Mouse (Mus musculus): Measurements from ENCODE around the gene Mrfap1. TPM values are rescaled to one million over a fixed set of nuclear protein-coding genes. Genes with fewer than 3 reads are reported as not detected.
"Not testable (repeated sequence)": the region's sequence is repeated elsewhere in the genome, so short reads cannot be mapped to it uniquely, and the experiment has no call there.

The Mrfap1 gene
- 147 and 238 TPM in 2 replicates for total RNA-seq (2012; rRNA removed)

- Histone ChIP-seq H3K9ac (ENCODE audit: insufficient read depth, low read depth, low read length, poor library complexity, severe bottlenecking) (peak within 1 kb of the TSS; percentile 75), H3K4me3 (ENCODE audit: insufficient read depth in 1 of 2, low read depth in 1 of 2, low read length in 2 of 2, poor library complexity in 1 of 2, severe bottlenecking in 1 of 2) (peak within 1 kb of the TSS; percentile 70 to 90), H3K27ac (ENCODE audit: insufficient read depth, low read depth, low read length, poor library complexity, severe bottlenecking) (peak within 1 kb of the TSS; percentile 51)
- H3K36me3 ChIP-seq (ENCODE audit: control insufficient read depth, insufficient read depth, low read length, poor library complexity, severe bottlenecking); H3K9me3 ChIP-seq (ENCODE audit: control insufficient read depth, insufficient read depth, low read depth, low read length); in situ Hi-C loops (cut with MboI; ENCODE audit: low sequenced_read_pairs in 2 of 2, unreplicated experiment in 2 of 2); H3K4me1 ChIP-seq (ENCODE audit: control insufficient read depth in 2 of 2, insufficient read depth in 2 of 2, low read length in 2 of 2, poor library complexity in 1 of 2): not testable (repeated sequence)
- 0 out of 2 replicates have a peak, but pooled peaks have one; percentile 16 for TF ChIP-seq HCFC1 (IDR thresholded peaks at IDR 0.05; ENCODE audit: borderline replicate concordance, insufficient read depth, low read length)
- DNase-seq (ENCODE audit: low read depth, low spot score): peak; percentile 90
Observed at GRCm38 (mm10) chr5:36796296-36797014, at the start of gene Mrfap1. Gene Mrfap1 (minus strand): TSS chr5:36796772.

GRCm38 (mm10) chr5:36844490-36844889 lies 47.9 kb upstream of the Mrfap1 start:
- Histone ChIP-seq H3K27ac (ENCODE audit: insufficient read depth, low read depth, low read length, poor library complexity, severe bottlenecking) (no peak overlapping the region), H3K4me1 (ENCODE audit: control insufficient read depth in 2 of 2, insufficient read depth in 2 of 2, low read length in 2 of 2, poor library complexity in 1 of 2) (no peaks in the 10 kb centered on the region), H3K9me3 (ENCODE audit: control insufficient read depth, insufficient read depth, low read depth, low read length) (no peaks in the 10 kb centered on the region), H3K9ac (ENCODE audit: insufficient read depth, low read depth, low read length, poor library complexity, severe bottlenecking) (no peak overlapping the region), H3K36me3 (ENCODE audit: control insufficient read depth, insufficient read depth, low read length, poor library complexity, severe bottlenecking) (no peaks in the 10 kb centered on the region), H3K4me3 (ENCODE audit: insufficient read depth in 1 of 2, low read depth in 1 of 2, low read length in 2 of 2, poor library complexity in 1 of 2, severe bottlenecking in 1 of 2) (peak overlapping the region in 1 of 2 experiments; percentile 10; a peak in 1 of 4 replicates)
- no peak for TF ChIP-seq ZC3H11A (IDR thresholded peaks at IDR 0.05; ENCODE audit: borderline replicate concordance, low read depth, low read length)
- TF ChIP-seq MAFK (IDR thresholded peaks at IDR 0.05; ENCODE audit: insufficient read depth, low read depth, low read length): no peak
- TF ChIP-seq ZNF384 (IDR thresholded peaks at IDR 0.05; ENCODE audit: low read depth, low read length): no peak
- TF ChIP-seq CHD2 (IDR thresholded peaks at IDR 0.05; ENCODE audit: low read depth, low read length): no peak
- TF ChIP-seq HCFC1 (IDR thresholded peaks at IDR 0.05; ENCODE audit: borderline replicate concordance, insufficient read depth, low read length): no peak
- no peak for DNase-seq (ENCODE audit: low read depth, low spot score)
- in situ Hi-C loops (cut with MboI; ENCODE audit: low sequenced_read_pairs in 2 of 2, unreplicated experiment in 2 of 2): no loop called here

GRCm38 (mm10) chr5:36841701-36842100 lies 45.1 kb upstream of the Mrfap1 start:
- Histone ChIP-seq H3K36me3 (ENCODE audit: control insufficient read depth, insufficient read depth, low read length, poor library complexity, severe bottlenecking) (no peaks in the 10 kb centered on the region), H3K9ac (ENCODE audit: insufficient read depth, low read depth, low read length, poor library complexity, severe bottlenecking) (no peak overlapping the region), H3K27ac (ENCODE audit: insufficient read depth, low read depth, low read length, poor library complexity, severe bottlenecking) (no peak overlapping the region), H3K4me3 (ENCODE audit: insufficient read depth in 1 of 2, low read depth in 1 of 2, low read length in 2 of 2, poor library complexity in 1 of 2, severe bottlenecking in 1 of 2) (no peak overlapping the region), H3K9me3 (ENCODE audit: control insufficient read depth, insufficient read depth, low read depth, low read length) (no peaks in the 10 kb centered on the region), H3K4me1 (ENCODE audit: control insufficient read depth in 2 of 2, insufficient read depth in 2 of 2, low read length in 2 of 2, poor library complexity in 1 of 2) (no peaks in the 10 kb centered on the region)
- no peak for DNase-seq (ENCODE audit: low read depth, low spot score)
- no peak for TF ChIP-seq MAFK (IDR thresholded peaks at IDR 0.05; ENCODE audit: insufficient read depth, low read depth, low read length)
- in situ Hi-C loops (cut with MboI; ENCODE audit: low sequenced_read_pairs in 2 of 2, unreplicated experiment in 2 of 2): no loop called here

- in situ Hi-C loops (cut with MboI; ENCODE audit: low sequenced_read_pairs in 2 of 2, unreplicated experiment in 2 of 2): no loop called here
- no peaks in the 10 kb centered on the region for H3K9me3 ChIP-seq (ENCODE audit: control insufficient read depth, insufficient read depth, low read depth, low read length)
Observed at GRCm38 (mm10) chr5:36840092-36840491, 43.5 kb upstream of the Mrfap1 start.

GRCm38 (mm10) chr5:36839602-36840001 lies 43.0 kb upstream of the Mrfap1 start:
- H3K4me1 ChIP-seq (ENCODE audit: control insufficient read depth in 2 of 2, insufficient read depth in 2 of 2, low read length in 2 of 2, poor library complexity in 1 of 2): no peaks in the 10 kb centered on the region
- H3K4me3 ChIP-seq (ENCODE audit: insufficient read depth in 1 of 2, low read depth in 1 of 2, low read length in 2 of 2, poor library complexity in 1 of 2, severe bottlenecking in 1 of 2): no peak overlapping the region
- no peaks in the 10 kb centered on the region for H3K36me3 ChIP-seq (ENCODE audit: control insufficient read depth, insufficient read depth, low read length, poor library complexity, severe bottlenecking)
- in situ Hi-C loops (cut with MboI; ENCODE audit: low sequenced_read_pairs in 2 of 2, unreplicated experiment in 2 of 2): no loop called here
- H3K27ac ChIP-seq (ENCODE audit: insufficient read depth, low read depth, low read length, poor library complexity, severe bottlenecking): no peak overlapping the region
- no peak for DNase-seq (ENCODE audit: low read depth, low spot score)
- no peak for TF ChIP-seq ZNF384 (IDR thresholded peaks at IDR 0.05; ENCODE audit: low read depth, low read length)
- no peak for TF ChIP-seq HCFC1 (IDR thresholded peaks at IDR 0.05; ENCODE audit: borderline replicate concordance, insufficient read depth, low read length)
- no peaks in the 10 kb centered on the region for H3K9me3 ChIP-seq (ENCODE audit: control insufficient read depth, insufficient read depth, low read depth, low read length)
- no peak overlapping the region for H3K9ac ChIP-seq (ENCODE audit: insufficient read depth, low read depth, low read length, poor library complexity, severe bottlenecking)

More at GRCm38 (mm10) chr5:36840092-36840491, 43.5 kb upstream of the Mrfap1 start:
- DNase-seq (ENCODE audit: low read depth, low spot score): no peak
- TF ChIP-seq MAFK (IDR thresholded peaks at IDR 0.05; ENCODE audit: insufficient read depth, low read depth, low read length) (no peak), ZNF384 (IDR thresholded peaks at IDR 0.05; ENCODE audit: low read depth, low read length) (no peak), ZC3H11A (IDR thresholded peaks at IDR 0.05; ENCODE audit: borderline replicate concordance, low read depth, low read length) (no peak), CHD2 (IDR thresholded peaks at IDR 0.05; ENCODE audit: low read depth, low read length) (no peak), HCFC1 (IDR thresholded peaks at IDR 0.05; ENCODE audit: borderline replicate concordance, insufficient read depth, low read length) (no peak)
- Histone ChIP-seq H3K4me1 (ENCODE audit: control insufficient read depth in 2 of 2, insufficient read depth in 2 of 2, low read length in 2 of 2, poor library complexity in 1 of 2) (no peaks in the 10 kb centered on the region), H3K4me3 (ENCODE audit: insufficient read depth in 1 of 2, low read depth in 1 of 2, low read length in 2 of 2, poor library complexity in 1 of 2, severe bottlenecking in 1 of 2) (no peak overlapping the region), H3K9ac (ENCODE audit: insufficient read depth, low read depth, low read length, poor library complexity, severe bottlenecking) (no peak overlapping the region), H3K36me3 (ENCODE audit: control insufficient read depth, insufficient read depth, low read length, poor library complexity, severe bottlenecking) (no peaks in the 10 kb centered on the region), H3K27ac (ENCODE audit: insufficient read depth, low read depth, low read length, poor library complexity, severe bottlenecking) (no peak overlapping the region)

Data from ES-E14 (cell line).